Mouse (Mus musculus) lung, postnatal 4 days (tissue): ENCODE measurements at regions not wholly inside any gene's neighbourhood (a gene's known extent, or its start where the extent isn't known, plus 50 kb on each side); places are given as distances from the start of the nearest gene placed in this dataset.

Experiments
- DNase-seq, 2 experiments: peaks; one replicate each; pipeline ENCODE4 v3.0.0; 2021

- no peak for DNase-seq
These were observed 149.6 kb upstream of the Sema3d start for GRCm38 (mm10) chr5:12233377-12234096.

- DNase-seq, result no peak
These were observed 139.9 kb upstream of the Sema3d start for GRCm38 (mm10) chr5:12243179-12243805.

GRCm38 (mm10) chr5:12293685-12294084 lies 89.5 kb upstream of the Sema3d start:
- DNase-seq, result no peak

- no peak for DNase-seq
These were observed 85.9 kb upstream of the Sema3d start for GRCm38 (mm10) chr5:12297331-12297730.

- DNase-seq, result no peak
These were observed 81.1 kb upstream of the Sema3d start for GRCm38 (mm10) chr5:12301833-12302808.

GRCm38 (mm10) chr5:12309408-12309807 lies 73.8 kb upstream of the Sema3d start:
- no peak for DNase-seq

GRCm38 (mm10) chr5:12332648-12333305 lies 50.4 kb upstream of the Sema3d start:
- DNase-seq, result no peak
